Mouse (Mus musculus): ENCODE measurements at regions not wholly inside any gene's neighbourhood (a gene's known extent, or its start where the extent isn't known, plus 50 kb on each side); places are given as distances from the start of the nearest gene placed in this dataset.

DNA sequence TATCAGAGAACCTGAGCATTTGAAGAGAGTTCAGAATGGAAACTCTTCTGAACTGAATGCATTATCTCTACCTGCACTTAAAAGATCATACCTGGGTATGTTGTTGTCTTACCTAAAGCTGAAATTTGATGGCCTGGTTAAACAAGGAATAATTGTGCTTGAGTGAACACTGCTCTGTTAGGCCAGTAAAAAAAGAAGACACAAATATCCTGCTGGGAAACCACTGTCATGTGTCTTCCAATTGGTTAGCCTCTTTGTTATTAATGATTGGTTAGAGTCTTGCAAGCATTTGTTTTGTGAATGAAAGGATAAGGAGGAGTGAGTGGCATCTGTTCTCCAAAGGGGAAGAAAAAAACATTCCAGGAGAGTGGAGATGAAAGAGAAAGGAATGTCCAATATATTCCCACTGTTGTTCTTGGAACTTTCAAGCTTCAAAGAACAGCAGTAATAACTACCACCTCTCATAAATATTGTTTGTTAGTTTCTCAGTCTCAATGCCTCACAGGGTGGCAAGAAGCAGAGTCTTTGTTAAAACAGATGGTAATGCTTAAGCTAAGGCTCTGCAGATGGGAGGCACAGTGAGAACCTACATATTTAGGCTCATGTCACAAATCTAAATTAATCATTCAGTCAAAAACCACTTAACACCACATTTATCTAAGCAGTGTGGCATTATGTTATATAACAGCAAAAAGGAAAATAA, 165.5 kb downstream of the Dsel start:
- DNase-seq: no peak

DNA sequence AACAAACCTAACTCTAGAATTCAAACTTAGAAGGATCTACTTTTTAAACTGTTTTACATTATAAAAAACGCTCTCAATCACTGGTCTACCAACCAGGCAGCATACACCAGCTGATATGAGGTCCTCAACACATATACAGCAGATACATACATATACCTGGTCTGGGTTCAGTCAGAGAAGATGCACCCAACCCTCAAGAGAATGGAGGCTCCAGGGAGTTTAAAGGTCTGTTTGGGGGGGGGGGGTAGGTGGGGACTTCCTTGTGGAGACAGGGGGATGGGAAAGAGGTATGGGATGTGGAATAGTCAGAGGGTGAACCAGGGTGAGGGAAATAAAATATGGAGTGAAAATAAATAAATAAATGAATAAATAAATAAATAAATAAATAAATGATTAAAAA, 203.8 kb downstream of the Dsel start:
- no peak for DNase-seq

DNA sequence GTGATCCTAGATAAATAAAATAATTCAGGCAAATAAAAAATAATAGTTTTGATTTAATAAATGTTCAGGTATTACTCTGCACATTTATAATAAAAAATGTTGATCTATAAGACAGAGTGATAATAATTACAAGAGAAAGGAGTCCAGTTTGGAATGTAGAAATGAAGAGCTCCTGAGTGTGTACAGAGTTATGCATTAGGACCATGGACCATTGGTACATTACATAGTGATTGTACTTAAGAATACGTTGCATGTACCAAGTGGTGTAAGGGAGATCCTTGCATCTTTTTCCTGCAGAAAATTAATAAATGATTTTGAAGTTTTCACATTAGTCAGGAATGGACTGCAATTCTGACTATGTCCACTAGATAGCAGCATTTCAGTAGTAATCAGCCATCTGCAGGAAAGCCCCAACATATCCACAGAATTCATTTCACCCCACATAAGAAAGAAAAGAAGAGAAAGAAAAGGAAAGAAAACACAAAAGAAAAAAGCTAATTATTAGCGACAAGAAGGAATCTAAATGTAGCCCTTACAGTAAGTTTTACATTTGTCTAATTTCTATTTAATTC, 204.5 kb downstream of the Dsel start:
- DNase-seq: peak; percentile 6

DNA sequence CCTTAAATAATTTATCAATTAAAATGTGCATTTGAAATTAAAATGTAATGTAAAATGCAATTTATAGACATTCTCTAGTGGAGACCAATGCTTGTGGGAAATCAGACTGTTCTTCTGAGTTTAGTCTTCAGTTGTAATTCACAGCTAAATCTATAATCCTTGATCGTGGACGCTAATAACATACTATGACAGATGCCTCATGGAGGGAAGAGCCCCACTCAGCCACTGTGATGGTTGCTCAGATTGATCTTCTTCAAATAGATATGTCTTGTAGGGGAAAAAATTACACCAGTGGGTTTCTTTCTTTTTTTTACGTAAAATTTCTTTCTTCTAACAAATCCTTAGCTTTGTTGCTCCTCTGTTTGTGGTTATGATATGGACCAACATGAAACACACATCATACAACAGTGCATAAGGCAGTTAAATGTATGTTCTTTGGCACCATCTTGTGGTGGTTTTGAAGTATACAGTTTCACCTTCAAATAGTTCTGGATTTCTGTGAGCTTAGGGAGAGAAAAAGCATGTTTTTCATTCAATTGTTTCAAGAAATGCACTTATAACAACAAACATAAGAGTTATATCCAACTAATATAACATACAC, 230.8 kb downstream of the Dsel start:
- no peak for DNase-seq

Measured in heart, postnatal 4 days (tissue).